Mouse (Mus musculus) regulatory T cell (primary cell): ENCODE measurements at regions not wholly inside any gene's neighbourhood (a gene's known extent, or its start where the extent isn't known, plus 50 kb on each side); places are given as distances from the start of the nearest gene placed in this dataset.

Experiments
- in situ Hi-C: fragments of 300-600 bp; cut with MboI, MseI; formaldehyde crosslinking; loops from one replicate; pipeline ENCODE4 v1.15.1; 2025; ENCODE audit warnings: high pct_unique_total_duplicates

- in situ Hi-C loops = no loop called here
Observed at GRCm38 (mm10) chr4:142554716-142555115, 315.5 kb upstream of the Kazn start.

- in situ Hi-C loops = no loop called here
Observed at GRCm38 (mm10) chr4:142545871-142546270, 306.7 kb upstream of the Kazn start.

- in situ Hi-C loops = no loop called here
Observed at GRCm38 (mm10) chr4:142545187-142545586, 306.0 kb upstream of the Kazn start.

GRCm38 (mm10) chr4:142544736-142545135 is 305.5 kb upstream of the Kazn start:
- in situ Hi-C loops = no loop called here

GRCm38 (mm10) chr4:142539200-142539750 is 300.1 kb upstream of the Kazn start:
- in situ Hi-C loops = no loop called here

DNA sequence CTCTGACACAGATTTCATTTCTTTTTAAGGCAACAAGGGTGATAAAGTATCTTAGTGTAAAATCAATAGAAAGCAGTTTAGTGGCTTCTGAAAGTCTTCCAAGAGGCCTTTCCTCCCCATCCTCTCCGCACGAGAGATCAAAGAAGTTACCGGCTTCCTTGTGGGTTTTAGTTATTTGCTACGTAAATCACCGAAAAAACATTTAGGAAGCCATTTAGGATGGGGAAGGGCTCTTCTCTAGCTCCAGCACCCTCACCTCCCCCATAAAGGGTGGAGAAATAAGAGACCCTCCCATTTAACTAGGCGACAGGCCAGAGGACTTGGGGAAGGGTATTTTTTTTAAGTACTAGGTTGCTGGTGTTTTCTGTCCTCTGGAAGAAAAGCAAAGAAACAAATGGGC is 287.9 kb upstream of the Kazn start:
- in situ Hi-C loops = no loop called here

DNA sequence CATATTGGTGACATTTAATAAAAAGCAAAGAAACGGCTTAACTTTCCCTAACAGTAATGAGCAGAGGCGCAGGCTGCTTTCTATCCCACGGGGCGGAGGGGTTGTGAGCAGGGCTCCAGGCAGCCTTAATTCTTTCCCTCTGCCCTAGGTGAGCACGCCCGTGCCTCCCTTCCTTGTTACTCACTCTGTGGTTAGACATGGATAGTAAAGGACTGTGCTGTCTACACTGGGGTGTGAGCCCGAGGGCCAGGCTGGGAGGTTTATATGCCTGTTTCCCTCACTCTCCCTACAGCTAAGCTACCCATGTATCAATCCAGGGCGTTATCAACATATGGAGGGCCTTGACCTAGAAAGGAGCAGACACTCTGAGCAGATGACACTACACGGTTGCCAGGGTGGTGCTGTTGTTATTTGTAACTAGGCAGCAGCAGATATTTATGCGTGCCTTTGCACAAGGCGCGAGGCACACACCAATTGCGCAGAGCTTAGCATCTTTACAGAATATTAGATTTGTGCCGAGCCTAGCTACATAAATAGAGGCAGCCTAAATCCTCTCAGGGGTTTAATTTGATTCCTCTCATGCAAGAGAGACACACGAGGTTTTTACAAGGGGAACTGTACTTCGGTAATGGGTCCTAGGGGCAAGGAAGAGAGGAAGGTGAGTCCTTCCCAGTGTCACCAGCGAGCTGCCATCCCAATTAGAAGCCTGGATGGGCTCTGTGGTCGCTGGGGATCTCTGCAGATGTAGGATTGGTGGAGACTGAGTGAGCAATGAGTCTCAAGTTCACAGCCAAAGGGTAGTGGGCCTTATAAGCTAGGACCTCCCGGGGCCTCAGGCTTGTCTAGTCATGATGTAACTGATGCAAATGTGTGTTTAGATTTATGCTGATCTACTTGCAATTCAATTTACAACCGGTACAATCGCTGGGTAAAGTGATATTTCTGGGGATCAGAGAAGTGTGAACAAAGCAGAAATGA is 278.6 kb upstream of the Kazn start:
- in situ Hi-C loops = no loop called here

GRCm38 (mm10) chr4:142514751-142515150 is 275.6 kb upstream of the Kazn start:
- in situ Hi-C loops = no loop called here

DNA sequence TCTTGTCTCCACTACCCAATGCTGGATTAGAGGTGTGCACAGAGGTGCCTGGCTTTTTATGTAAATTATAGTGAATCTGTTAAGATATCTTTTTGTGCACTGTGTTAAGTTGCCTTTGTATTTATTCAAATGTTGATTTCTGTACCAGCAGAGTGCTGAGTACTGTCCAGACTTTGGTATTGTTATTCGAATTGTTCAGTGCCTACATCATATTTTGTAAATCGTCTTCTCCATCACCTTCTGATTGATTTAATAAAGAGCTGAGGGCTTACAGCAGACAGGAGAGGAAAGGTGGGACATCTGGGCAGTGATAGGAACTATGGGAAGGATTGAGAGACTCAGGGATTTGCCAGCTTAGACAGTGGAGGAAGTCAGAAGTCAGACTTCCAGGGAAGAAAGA is 270.2 kb upstream of the Kazn start:
- in situ Hi-C loops = no loop called here

GRCm38 (mm10) chr4:142506383-142507211 is 267.4 kb upstream of the Kazn start:
- in situ Hi-C loops = no loop called here

- in situ Hi-C loops = no loop called here
Observed at GRCm38 (mm10) chr4:142503761-142504160, 264.6 kb upstream of the Kazn start.

DNA sequence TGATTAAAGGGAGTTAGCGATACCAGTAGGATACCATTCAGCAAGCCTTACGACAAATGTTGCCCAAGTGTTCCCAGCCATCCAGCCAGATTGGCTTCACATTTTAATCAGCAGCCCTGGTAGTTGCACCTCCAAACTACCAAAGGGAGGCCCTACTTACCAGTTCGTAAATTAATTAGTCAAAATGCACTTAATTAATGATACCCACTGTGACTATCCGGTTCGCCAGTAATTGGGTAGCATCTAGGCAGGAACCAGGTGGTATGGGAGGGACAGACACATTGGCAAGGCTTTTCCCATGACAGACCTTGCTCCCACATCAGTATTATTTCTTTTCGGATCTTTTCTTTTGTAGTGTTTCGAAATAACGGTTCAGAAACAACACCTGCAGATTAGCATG is 262.0 kb upstream of the Kazn start:
- in situ Hi-C loops = no loop called here

GRCm38 (mm10) chr4:142500541-142500940 is 261.3 kb upstream of the Kazn start:
- in situ Hi-C loops = no loop called here

DNA sequence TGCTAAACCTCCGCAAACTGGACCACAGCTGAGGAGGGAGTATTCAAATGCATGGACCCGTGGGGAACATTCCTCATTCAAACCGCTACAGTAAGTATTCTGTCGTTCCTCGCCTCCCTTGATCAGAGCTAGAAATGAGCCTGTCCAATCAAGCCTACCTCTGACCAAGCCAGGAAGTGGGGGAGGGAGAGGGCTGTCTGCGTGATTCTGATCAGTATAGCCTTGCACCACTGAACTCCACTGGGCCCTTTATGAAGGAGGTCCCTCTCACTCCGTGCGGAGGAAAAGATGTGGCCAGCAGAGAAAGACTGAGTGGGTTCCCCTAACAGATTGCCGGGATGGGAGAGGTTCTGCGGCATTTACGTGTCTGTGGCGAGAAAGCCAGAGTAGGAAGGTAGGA is 257.4 kb upstream of the Kazn start:
- in situ Hi-C loops = no loop called here

- in situ Hi-C loops = no loop called here
Observed at GRCm38 (mm10) chr4:142492926-142493492, 253.8 kb upstream of the Kazn start.

- in situ Hi-C loops = no loop called here
Observed at GRCm38 (mm10) chr4:142485784-142486423, 246.7 kb upstream of the Kazn start.

GRCm38 (mm10) chr4:142475632-142476031 is 236.4 kb upstream of the Kazn start:
- in situ Hi-C loops = no loop called here

DNA sequence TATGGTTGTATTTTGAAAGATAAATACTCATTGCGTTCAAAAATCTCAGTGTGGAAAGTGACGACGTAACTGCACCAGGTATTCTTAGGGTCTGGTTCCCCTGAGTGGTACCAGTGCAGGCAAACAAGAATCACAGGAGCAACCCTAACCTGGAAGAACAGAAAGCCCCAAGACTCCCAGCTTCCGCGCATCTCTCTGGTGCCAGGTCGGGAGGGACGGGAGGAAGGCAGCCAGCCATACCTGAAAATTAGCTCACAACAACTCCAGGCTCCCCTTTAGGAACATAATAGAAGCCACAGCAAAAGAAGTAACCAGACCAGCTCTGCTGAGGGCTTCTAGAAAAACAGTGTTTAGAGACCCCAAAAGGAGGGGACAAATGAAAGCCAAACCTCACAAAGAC is 235.4 kb upstream of the Kazn start:
- in situ Hi-C loops = no loop called here

GRCm38 (mm10) chr4:142474018-142474417 is 234.8 kb upstream of the Kazn start:
- in situ Hi-C loops = no loop called here

GRCm38 (mm10) chr4:142473284-142473683 is 234.1 kb upstream of the Kazn start:
- in situ Hi-C loops = no loop called here

GRCm38 (mm10) chr4:142472332-142472731 is 233.1 kb upstream of the Kazn start:
- in situ Hi-C loops = no loop called here
